8 mouse cellular contexts compared by ENCODE assay signal in the genomic region with DNA sequence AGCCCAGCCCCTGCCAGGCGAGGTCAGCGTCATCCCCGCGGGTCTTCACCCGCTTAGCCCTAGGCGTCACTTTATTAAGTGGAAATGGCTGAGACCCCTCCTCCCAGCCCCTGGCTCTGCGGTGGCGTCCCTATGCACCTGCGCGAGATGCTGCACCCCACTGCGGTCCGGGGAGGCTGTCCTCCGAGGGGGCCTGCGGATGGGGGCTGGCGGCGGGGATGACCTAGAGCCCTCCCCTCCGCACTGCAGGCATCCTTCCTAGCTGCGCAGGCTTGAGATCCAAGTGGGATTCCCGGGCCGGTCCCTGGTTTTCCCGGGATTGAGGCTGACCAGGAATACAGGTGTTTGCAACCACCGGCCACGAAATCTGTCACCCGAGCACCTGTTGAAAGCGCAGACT. TPM values are rescaled to one million over a fixed set of nuclear protein-coding genes. Genes with fewer than 3 reads are reported as not detected.
DNase-seq lines count a peak whose midpoint lies in the region; ATAC-seq and TF ChIP-seq lines count a peak whose summit lies in the region.

No protein-coding gene starts in this region.

- H3K9ac ChIP-seq in heart, embryonic 15.5 days: peak overlapping the region; percentile 84
- peak overlapping the region; percentile 55 for H3K9ac ChIP-seq in liver, embryonic 15.5 days
- peak overlapping the region; percentile 67 for H3K9ac ChIP-seq in stomach, postnatal 0 days (ENCODE audit: low read length)

- WGBS in heart, embryonic 15.5 days: 0% methylated on average over 25 of the region's 25 CpGs
- WGBS in liver, embryonic 15.5 days (ENCODE audit: insufficient replicate concordance): 1% methylated on average over 25 of the region's 25 CpGs
- WGBS in stomach, postnatal 0 days: under 1% methylated on average over 25 of the region's 25 CpGs

- H3K27me3 ChIP-seq in heart, embryonic 15.5 days: no peaks in the 10 kb centered on the region
- H3K27me3 ChIP-seq in liver, embryonic 15.5 days: no peaks in the 10 kb centered on the region
- H3K27me3 ChIP-seq in stomach, postnatal 0 days (ENCODE audit: control insufficient read depth, insufficient read depth, low read length): no peaks in the 10 kb centered on the region

- TF ChIP-seq CTCF in stomach, postnatal 0 days (IDR thresholded peaks at IDR 0.05; ENCODE audit: low read depth): no peak

- DNase-seq in heart, postnatal 25 days (ENCODE audit: low spot score): no peak
- peak; percentile 19 for DNase-seq in urinary bladder, postnatal 14 days (ENCODE audit: low spot score)
- DNase-seq in urinary bladder, postnatal 25 days (ENCODE audit: low spot score): no peak
- DNase-seq in stomach, postnatal 0 days (ENCODE audit: low spot score): peak; percentile 44
- DNase-seq in spleen, adult 12 weeks (ENCODE audit: low spot score): no peak

- H3K36me3 ChIP-seq in heart, embryonic 15.5 days: no peaks in the 10 kb centered on the region; the same call in 1 of the 2 replicates
- no peaks in the 10 kb centered on the region for H3K36me3 ChIP-seq in liver, embryonic 15.5 days (replicated peaks)
- no peaks in the 10 kb centered on the region for H3K36me3 ChIP-seq in stomach, postnatal 0 days (ENCODE audit: control insufficient read depth, insufficient read depth, low read length)

- peaks cover 21% of the 10 kb centered on the region for H3K4me1 ChIP-seq in heart, embryonic 15.5 days (replicated peaks)
- H3K4me1 ChIP-seq in liver, embryonic 15.5 days (replicated peaks): peaks cover 33% of the 10 kb centered on the region
- H3K4me1 ChIP-seq in stomach, postnatal 0 days (replicated peaks; ENCODE audit: control insufficient read depth, insufficient read depth): 0 out of 2 replicates have a peak, but pooled peaks cover 2% of the 10 kb centered on the region

- H3K4me3 ChIP-seq in heart, embryonic 15.5 days: peak overlapping the region; percentile 89
- peak overlapping the region; percentile 78 for H3K4me3 ChIP-seq in liver, embryonic 15.5 days (replicated peaks)
- H3K4me3 ChIP-seq in stomach, postnatal 0 days (ENCODE audit: low read depth, low read length): peak overlapping the region; percentile 71

- intact Hi-C loops in heart, postnatal 25 days (cut with DNase I): loop anchor here (2.0 kb wide), 1 partner anchor 105 kb away; the partner anchor contains the start of gene Dop1a

- peak overlapping the region; percentile 100 for H3K4me2 ChIP-seq in heart, embryonic 15.5 days
- H3K4me2 ChIP-seq in liver, embryonic 15.5 days: peak overlapping the region; percentile 99
- peak overlapping the region; percentile 89 for H3K4me2 ChIP-seq in stomach, postnatal 0 days (replicated peaks; ENCODE audit: low read depth)

- no peak overlapping the region; the same call in 1 of the 2 replicates for H3K27ac ChIP-seq in heart, embryonic 15.5 days
- H3K27ac ChIP-seq in liver, embryonic 15.5 days (replicated peaks): no peak overlapping the region
- no peak overlapping the region; the same call in 1 of the 2 replicates for H3K27ac ChIP-seq in stomach, postnatal 0 days (replicated peaks)

- TF ChIP-seq EP300 in stomach, postnatal 0 days (optimal IDR thresholded peaks at IDR 0.05): no peak

- no peaks in the 10 kb centered on the region for H3K9me3 ChIP-seq in heart, embryonic 15.5 days (replicated peaks)
- H3K9me3 ChIP-seq in liver, embryonic 15.5 days (replicated peaks): no peaks in the 10 kb centered on the region
- no peaks in the 10 kb centered on the region for H3K9me3 ChIP-seq in stomach, postnatal 0 days (ENCODE audit: control insufficient read depth, low read length)

- ATAC-seq in heart, embryonic 15.5 days (replicated peaks; ENCODE audit: insufficient number of reproducible peaks, insufficient read depth, low FRiP score, low read depth): peak; percentile 21
- ATAC-seq in granulocyte monocyte progenitor cell, adult 5-6 weeks (replicated peaks; ENCODE audit: poor library complexity, severe bottlenecking): peak; percentile 13
- peak; percentile 30 for ATAC-seq in liver, embryonic 15.5 days (ENCODE audit: insufficient read depth)
- ATAC-seq in stomach, postnatal 0 days (ENCODE audit: low FRiP score, low TSS enrichment): peak; percentile 17; the same call in 1 of the 2 replicates

RNA-seq across cellular contexts. Expression of gene Rwdd2a, which starts 0.4 kb away (rescaled TPM):
- polyA plus RNA-seq in heart, embryonic 15.5 days (2015; fragmentation: Nextera tagmentation; extraction: Ambion mirVana): 3.6 and 3.7 TPM in 2 replicates
- total RNA-seq in heart, postnatal 25 days (2021): under 1 TPM; 0.39 to 0.59 TPM
- 5.4 and 6.9 TPM in 2 replicates for total RNA-seq in granulocyte monocyte progenitor cell, adult 5-6 weeks (2014; fragmentation: Nextera tagmentation)
- total RNA-seq in granulocyte monocyte progenitor cell, adult 5-6 weeks (2017): 4.5 and 5.4 TPM in 2 replicates
- polyA plus RNA-seq in liver, embryonic 15.5 days (2015; fragmentation: Nextera tagmentation; extraction: Ambion mirVana): 0.74 and 0.93 TPM in 2 replicates
- polyA plus RNA-seq in stomach, postnatal 0 days (2015; fragmentation: Nextera tagmentation; extraction: Ambion mirVana): 1.7 and 1.8 TPM in 2 replicates

RNA-seq across cellular contexts. Expression of gene Pgm3, which starts 0.6 kb away (rescaled TPM):
- 17.5 and 22.0 TPM in 2 replicates for polyA plus RNA-seq in heart, embryonic 15.5 days (2015; fragmentation: Nextera tagmentation; extraction: Ambion mirVana)
- 1 to 10 TPM; 7.0 to 7.5 TPM for total RNA-seq in heart, postnatal 25 days (2021)
- total RNA-seq in granulocyte monocyte progenitor cell, adult 5-6 weeks (2014; fragmentation: Nextera tagmentation): 21.7 and 34.2 TPM in 2 replicates
- total RNA-seq in granulocyte monocyte progenitor cell, adult 5-6 weeks (2017): 31.7 and 32.0 TPM in 2 replicates
- 18.8 and 19.1 TPM in 2 replicates for polyA plus RNA-seq in liver, embryonic 15.5 days (2015; fragmentation: Nextera tagmentation; extraction: Ambion mirVana)
- 18.0 and 21.2 TPM in 2 replicates for polyA plus RNA-seq in stomach, postnatal 0 days (2015; fragmentation: Nextera tagmentation; extraction: Ambion mirVana)

Comparison
In these comparisons a context has a peak if more than half of its experiments do, and no peak if none do; other contexts are left out.
1. DNase-seq: peak in urinary bladder, postnatal 14 days (single experiment) and stomach, postnatal 0 days (single experiment); none in heart, postnatal 25 days (single experiment), urinary bladder, postnatal 25 days (single experiment) and spleen, adult 12 weeks (single experiment).
2. Peak in every context shown above with its lines, with median percentiles within 50 percentile points of each other: ATAC-seq, H3K4me2 ChIP-seq, H3K4me3 ChIP-seq and H3K9ac ChIP-seq.